8 mouse cellular contexts compared by ENCODE assay signal in the genomic region with DNA sequence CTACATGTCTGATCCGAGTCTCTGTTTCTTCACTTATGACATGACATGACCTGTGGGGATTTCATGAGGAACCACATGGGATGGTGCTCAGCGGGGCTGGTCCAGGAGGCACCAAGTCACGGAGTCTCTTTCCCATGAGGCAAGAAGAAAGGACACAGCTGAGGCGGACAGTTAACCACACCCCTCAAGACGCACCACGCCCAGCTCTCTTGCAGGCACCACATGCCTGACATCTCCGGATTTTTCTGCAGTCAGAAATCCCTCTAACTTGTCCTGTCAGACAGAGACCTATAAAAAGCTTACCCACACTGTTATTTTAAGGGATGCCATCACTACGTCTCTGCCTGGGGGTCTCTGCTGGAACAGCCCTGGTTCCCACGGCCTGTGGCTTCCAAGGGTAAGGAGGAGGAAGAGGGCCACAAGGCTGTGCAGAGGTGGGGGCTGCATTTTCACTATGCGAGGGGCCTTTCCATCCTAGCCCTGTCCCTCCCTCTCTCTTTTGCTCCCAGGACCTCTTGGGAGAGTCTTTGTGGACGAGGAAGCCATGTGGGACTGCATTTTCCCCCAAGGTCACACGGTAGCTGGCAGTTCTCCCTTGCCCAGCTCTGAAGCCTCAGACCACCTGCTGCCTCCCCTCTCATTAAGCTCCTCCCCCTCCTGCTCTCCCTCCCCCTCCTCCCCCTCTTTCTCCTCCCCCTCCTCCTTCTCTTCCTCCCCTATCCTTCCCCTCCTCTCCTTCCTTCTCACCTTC.
DNase-seq lines count a peak whose midpoint lies in the region; ATAC-seq lines count a peak whose summit lies in the region.

No protein-coding gene starts in this region.

- no peak overlapping the region for H3K9ac ChIP-seq in limb, embryonic 15.5 days

- ATAC-seq in limb, embryonic 15.5 days (ENCODE audit: insufficient number of reproducible peaks, low FRiP score, low TSS enrichment, low read depth) = no peak; the same call in 1 of the 2 replicates

- peaks cover 58% of the 10 kb centered on the region for H3K4me1 ChIP-seq in limb, embryonic 15.5 days

- DNase-seq in embryo, embryonic 10 days (ENCODE audit: low spot score) = peak; percentile 73
- no peak for DNase-seq in embryo, embryonic 9.5 days (ENCODE audit: extremely low spot score)
- peak; percentile 57 for DNase-seq in urinary bladder, postnatal 14 days (ENCODE audit: low spot score)
- no peak for DNase-seq in urinary bladder, postnatal 36 days (ENCODE audit: low spot score in 2 of 2)
- DNase-seq in layer of hippocampus, postnatal 25 days (ENCODE audit: extremely low spot score in 1 of 2, low spot score in 1 of 2) = no peak
- DNase-seq in thymus, postnatal 0 days (ENCODE audit: low spot score) = no peak
- no peak for DNase-seq in left cerebral cortex, postnatal 36 days (ENCODE audit: low spot score in 2 of 2)

- WGBS in limb, embryonic 15.5 days = 23% methylated on average over 12 of the region's 12 CpGs

- no peaks in the 10 kb centered on the region for H3K36me3 ChIP-seq in limb, embryonic 15.5 days

- H3K4me2 ChIP-seq in limb, embryonic 15.5 days = no peak overlapping the region

- H3K27me3 ChIP-seq in limb, embryonic 15.5 days = no peaks in the 10 kb centered on the region

- H3K27ac ChIP-seq in limb, embryonic 15.5 days = peak overlapping the region; percentile 57

- no peaks in the 10 kb centered on the region for H3K9me3 ChIP-seq in limb, embryonic 15.5 days

- no peak overlapping the region for H3K4me3 ChIP-seq in limb, embryonic 15.5 days

- intact Hi-C loops in left cerebral cortex, postnatal 36 days (cut with DNase I) = no loop called here

Comparison
In these comparisons a context has a peak if more than half of its experiments do, and no peak if none do; other contexts are left out.
1. DNase-seq: peak in embryo, embryonic 10 days (single experiment) and urinary bladder, postnatal 14 days (single experiment); none in embryo, embryonic 9.5 days (single experiment), urinary bladder, postnatal 36 days (0 of 2), layer of hippocampus, postnatal 25 days (0 of 2), thymus, postnatal 0 days (single experiment) and left cerebral cortex, postnatal 36 days (0 of 2).